Mouse (Mus musculus) MEL (cell line): Measurements from ENCODE around the gene Axin1.

Source experiments
- CHD1 ChIP-seq: IDR thresholded peaks from 2 replicates; pipeline ENCODE4 v1.6.1; 2012; ENCODE audit warnings: low read depth, mild to moderate bottlenecking, inconsistent platforms, low read length, improper control_type of control experiment
- CTCF ChIP-seq, 3 experiments: IDR thresholded peaks in 2 of 3; conservative IDR thresholded peaks in 1 of 3; 2 replicates each; pipeline ENCODE4 v1.5.1; 2011 to 2012; ENCODE audit warnings: low read length in 3 of 3, low read depth in 2 of 3, mild to moderate bottlenecking in 2 of 3, improper control_type of control experiment in 1 of 3, inconsistent platforms in 1 of 3, mixed read lengths in 1 of 3, moderate library complexity in 1 of 3; ENCODE audit not compliant: control insufficient read depth in 1 of 3, insufficient read depth in 1 of 3, poor library complexity in 1 of 3, severe bottlenecking in 1 of 3
- EP300 ChIP-seq, 2 experiments: IDR thresholded peaks; 2 replicates each; pipeline ENCODE4 v1.6.1; 2011; ENCODE audit warnings: improper control_type of control experiment in 2 of 2, low read length in 2 of 2, low read depth in 1 of 2, mild to moderate bottlenecking in 1 of 2
- POLR2AphosphoS2 ChIP-seq: IDR thresholded peaks from 2 replicates; pipeline ENCODE4 v1.6.1; 2011; ENCODE audit warnings: low read length, improper control_type of control experiment
- RCOR1 ChIP-seq: IDR thresholded peaks from 2 replicates; pipeline ENCODE4 v1.6.1; 2012; ENCODE audit warnings: low read depth, mild to moderate bottlenecking, inconsistent platforms, low read length, improper control_type of control experiment
- TCF12 ChIP-seq: IDR thresholded peaks from 2 replicates; pipeline ENCODE4 v1.6.1; 2014; ENCODE audit warnings: low read depth, mild to moderate bottlenecking, inconsistent platforms, low read length, improper control_type of control experiment, moderate library complexity

DNA sequence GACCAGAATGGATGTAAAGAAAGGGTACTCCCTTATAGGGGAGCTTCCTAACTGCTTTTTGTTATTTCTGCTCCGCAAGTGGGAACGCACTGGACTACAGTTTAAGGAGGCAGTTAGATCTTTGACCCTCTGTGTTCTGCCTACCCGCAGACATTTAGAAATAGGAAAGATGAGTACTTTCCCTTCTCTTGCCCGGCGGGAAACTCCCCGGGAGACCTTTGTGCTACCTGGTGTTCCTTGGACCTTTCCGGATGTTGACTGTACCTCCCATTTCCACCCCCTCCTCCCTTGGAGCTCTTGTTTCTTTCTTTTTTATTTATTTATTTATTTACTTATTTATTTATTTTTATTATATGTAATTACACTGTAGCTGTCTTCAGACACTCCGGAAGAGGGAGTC, 24.4 kb upstream of the Axin1 start:
- TF ChIP-seq TCF12 (no peak), POLR2AphosphoS2 (no peak), RCOR1 (no peak), EP300 (IDR thresholded peaks at IDR 0.05; ENCODE audit: low read depth in 1 of 2, low read length in 2 of 2) (no peak), CHD1 (no peak), CTCF (IDR thresholded peaks at IDR 0.05 in 2 of 3, conservative IDR thresholded peaks at IDR 0.05 in 1 of 3; ENCODE audit: control insufficient read depth in 1 of 3, insufficient read depth in 1 of 3, low read depth in 2 of 3, low read length in 3 of 3, poor library complexity in 1 of 3, severe bottlenecking in 1 of 3) (no peak)
